Mouse (Mus musculus) heart, adult 2 months (tissue): Measurements from ENCODE around the gene Ing4.

Experiments
- CTCF ChIP-seq: fragments of 200-600 bp; IDR thresholded peaks from 2 replicates; pipeline ENCODE4 v1.8.1; 2022; ENCODE audit warnings: antibody characterized with exemption, mild to moderate bottlenecking, moderate library complexity
- EP300 ChIP-seq: fragments of 200-500 bp; IDR thresholded peaks from 2 replicates; pipeline ENCODE4 v1.6.1; 2011; ENCODE audit warnings: low read depth, low read length, control low read depth; ENCODE audit not compliant: insufficient read depth
- POLR2A ChIP-seq: fragments of 200-500 bp; IDR thresholded peaks from 2 replicates; pipeline ENCODE4 v1.6.1; 2011; ENCODE audit warnings: mild to moderate bottlenecking, low read depth, low read length, control low read depth; ENCODE audit not compliant: insufficient read depth

DNA sequence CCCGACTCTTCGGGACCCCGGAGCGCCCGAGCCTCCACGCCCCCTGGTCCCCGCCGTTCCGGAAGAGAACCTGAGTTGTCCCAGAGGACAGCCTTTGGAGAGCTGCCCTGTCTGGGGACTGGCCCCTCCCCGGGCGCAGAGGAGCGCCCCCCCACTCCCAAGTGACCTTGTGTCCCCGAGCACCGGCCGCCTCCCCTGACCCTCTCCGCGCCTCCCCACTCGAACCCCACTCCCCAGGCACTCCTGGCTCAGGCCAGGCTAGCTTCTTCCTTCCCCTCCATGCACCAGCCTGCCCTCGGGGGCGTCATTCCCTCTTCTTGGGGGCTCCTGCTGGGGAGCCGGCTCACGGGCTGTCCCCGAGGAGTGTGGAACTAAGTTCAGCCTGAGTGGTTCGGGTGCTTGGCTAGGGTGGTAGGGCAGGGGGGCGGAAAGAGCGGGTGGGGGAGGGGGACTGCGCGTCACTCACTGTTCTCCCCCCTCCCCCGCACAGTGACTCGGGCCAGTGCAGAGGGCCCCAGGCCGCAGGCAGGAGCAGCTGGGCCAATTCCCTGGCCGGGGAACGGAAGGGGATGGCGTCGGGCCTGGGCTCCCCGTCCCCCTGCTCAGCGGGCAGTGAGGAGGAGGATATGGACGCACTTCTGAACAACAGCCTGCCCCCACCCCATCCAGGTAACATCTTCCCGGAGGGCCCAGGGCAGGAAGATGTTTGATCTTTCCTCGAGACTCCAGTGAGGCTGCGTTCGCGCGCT, 57.2 kb downstream of the Ing4 start:
- TF ChIP-seq CTCF, result no peak
- no peak for TF ChIP-seq POLR2A
- no peak for TF ChIP-seq EP300
